7 mouse cellular contexts compared by ENCODE assay signal in the genomic region with DNA sequence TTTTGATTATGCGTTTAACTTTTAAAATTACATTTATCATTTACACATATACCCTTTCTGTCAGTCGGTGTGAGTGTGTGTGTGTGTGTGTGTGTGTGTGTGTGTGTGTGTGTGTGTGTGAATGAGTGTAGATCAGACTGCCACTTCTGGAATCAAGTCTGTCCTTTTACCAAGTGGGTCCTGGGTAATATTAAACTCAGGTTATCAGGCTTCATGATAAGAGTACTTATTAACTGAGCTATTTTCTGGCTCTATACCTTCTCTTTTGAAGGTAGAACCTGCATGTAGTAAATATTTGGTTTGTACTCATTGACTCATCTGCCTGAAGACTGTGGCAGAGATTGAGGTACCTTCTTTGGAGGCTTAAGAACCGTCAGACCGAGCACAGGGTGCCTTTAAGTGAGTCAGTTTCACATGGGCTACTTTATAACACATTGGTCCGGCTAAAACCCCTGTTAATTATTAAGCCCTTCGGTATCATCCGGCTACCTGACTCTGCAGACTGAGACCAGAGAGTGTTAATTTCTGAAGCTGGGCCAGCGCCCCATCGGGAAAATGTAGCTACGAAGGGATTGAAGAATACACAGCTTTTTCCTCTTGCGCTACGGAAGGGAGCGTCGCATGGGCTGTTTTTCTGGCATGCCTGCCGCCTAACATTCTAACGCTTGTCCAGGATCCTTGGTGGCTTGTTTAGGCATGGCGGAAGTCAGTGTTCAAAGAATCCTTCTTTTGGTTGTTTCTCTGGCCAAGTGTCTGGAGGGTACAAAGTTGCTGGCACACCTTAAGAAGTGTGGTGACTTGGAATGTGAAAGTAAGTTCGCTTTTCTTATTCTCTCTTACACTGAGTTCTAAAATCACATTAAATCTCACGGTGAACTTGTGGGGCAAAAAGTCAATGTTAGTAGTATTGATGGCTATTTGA. TPM values are rescaled to one million over a fixed set of nuclear protein-coding genes. Genes with fewer than 3 reads are reported as not detected.
DNase-seq lines count a peak whose midpoint lies in the region; ATAC-seq lines count a peak whose summit lies in the region.

A gene (plus strand): TSS at position 696 of the 922 bp plus-strand sequence.

- H3K9me3 ChIP-seq in liver, embryonic 12.5 days (replicated peaks), result no peaks in the 10 kb centered on the region
- no peaks in the 10 kb centered on the region for H3K9me3 ChIP-seq in neural tube, embryonic 14.5 days (ENCODE audit: control insufficient read depth, low read length)

- H3K27ac ChIP-seq in brown adipose tissue, adult 24 weeks (replicated peaks; ENCODE audit: low read depth, low read length), result no peak within 1 kb of the TSS
- H3K27ac ChIP-seq in liver, embryonic 12.5 days, result 0 out of 2 replicates have a peak within 1 kb of the TSS, but pooled peaks have one; percentile 20
- H3K27ac ChIP-seq in neural tube, embryonic 14.5 days (ENCODE audit: low read depth, low read length), result no peak within 1 kb of the TSS

- no peak within 1 kb of the TSS for H3K9ac ChIP-seq in liver, embryonic 12.5 days
- H3K9ac ChIP-seq in neural tube, embryonic 14.5 days (replicated peaks; ENCODE audit: low read depth, low read length), result no peak within 1 kb of the TSS

- H3K27me3 ChIP-seq in liver, embryonic 12.5 days (replicated peaks), result no peaks in the 10 kb centered on the region
- no peaks in the 10 kb centered on the region for H3K27me3 ChIP-seq in neural tube, embryonic 14.5 days (ENCODE audit: control insufficient read depth, insufficient read depth, low read length)

- H3K4me1 ChIP-seq in brown adipose tissue, adult 24 weeks (ENCODE audit: control insufficient read depth, insufficient read depth, insufficient read length, low read length), result no peaks in the 10 kb centered on the region
- H3K4me1 ChIP-seq in liver, embryonic 12.5 days, result no peaks in the 10 kb centered on the region
- H3K4me1 ChIP-seq in neural tube, embryonic 14.5 days (ENCODE audit: control insufficient read depth, insufficient read depth, low read length), result no peaks in the 10 kb centered on the region

- peak; percentile 16 for DNase-seq in R1 (ENCODE audit: low read depth, low spot score)
- no peak for DNase-seq in heart, adult 18-20 months
- DNase-seq in kidney, adult 18-20 months, result peak; percentile 79
- no peak for DNase-seq in cerebellum, postnatal 14 days

- H3K4me3 ChIP-seq in brown adipose tissue, adult 24 weeks (ENCODE audit: insufficient read depth, low read depth, low read length), result no peak within 1 kb of the TSS
- peak within 1 kb of the TSS; percentile 39 for H3K4me3 ChIP-seq in liver, embryonic 12.5 days
- no peak within 1 kb of the TSS for H3K4me3 ChIP-seq in neural tube, embryonic 14.5 days (ENCODE audit: low read depth, low read length)

- H3K36me3 ChIP-seq in liver, embryonic 12.5 days, result no peaks in the 10 kb centered on the region
- no peaks in the 10 kb centered on the region for H3K36me3 ChIP-seq in neural tube, embryonic 14.5 days (ENCODE audit: control insufficient read depth, insufficient read depth, low read length)

- 73% methylated on average over 19 of the region's 19 CpGs for WGBS in liver, embryonic 12.5 days (ENCODE audit: insufficient replicate concordance)
- 78% methylated on average over 19 of the region's 19 CpGs for WGBS in neural tube, embryonic 14.5 days

- no peak within 1 kb of the TSS for H3K4me2 ChIP-seq in liver, embryonic 12.5 days
- H3K4me2 ChIP-seq in neural tube, embryonic 14.5 days (ENCODE audit: low read depth, low read length), result no peak within 1 kb of the TSS

- ATAC-seq in liver, embryonic 12.5 days, result 0 out of 2 replicates have a peak, but pooled peaks have one; percentile 27
- ATAC-seq in neural tube, embryonic 14.5 days (ENCODE audit: low read depth), result no peak

RNA-seq across cellular contexts. Expression of the gene that starts here (rescaled TPM):
- 60.2 and 62.5 TPM in 2 replicates for polyA plus RNA-seq in brown adipose tissue, adult 24 weeks (2012; ENCODE audit: insufficient read depth, insufficient read length, missing spikeins)
- 100 to 1,000 TPM in 1 of 2 experiments, 10 to 100 TPM in 1; 91.4 to 103 TPM for total RNA-seq in heart, adult 18-20 months (2021)
- polyA plus RNA-seq in liver, embryonic 12.5 days (2016; fragmentation: Nextera tagmentation; extraction: Ambion mirVana), result 52.6 and 59.3 TPM in 2 replicates
- polyA plus RNA-seq in neural tube, embryonic 14.5 days (2014; fragmentation: Nextera tagmentation; extraction: Ambion mirVana), result 38.9 and 41.4 TPM in 2 replicates

Comparison
In these comparisons a context has a peak if more than half of its experiments do, and no peak if none do; other contexts are left out.
1. DNase-seq: peak in R1 (single experiment) and kidney, adult 18-20 months (single experiment); none in heart, adult 18-20 months (0 of 2) and cerebellum, postnatal 14 days (0 of 2).